Mouse (Mus musculus): ENCODE results near the gene Ppm1l.

- TF ChIP-seq POLR2A (IDR thresholded peaks at IDR 0.05; ENCODE audit: low read depth, low read length) (no peak), CTCF (IDR thresholded peaks at IDR 0.05; ENCODE audit: borderline replicate concordance, insufficient read depth, low read length) (no peak)
Observed at GRCm38 (mm10) chr3:69505090-69505489, 188.4 kb downstream of the Ppm1l start.
